Mouse (Mus musculus): ENCODE measurements around the gene Lingo1. TPM values are rescaled to one million over a fixed set of nuclear protein-coding genes. Genes with fewer than 3 reads are reported as not detected.

Gene Lingo1
- polyA plus RNA-seq, 1 experiment from 2014 or later, result 0.29 TPM

DNA sequence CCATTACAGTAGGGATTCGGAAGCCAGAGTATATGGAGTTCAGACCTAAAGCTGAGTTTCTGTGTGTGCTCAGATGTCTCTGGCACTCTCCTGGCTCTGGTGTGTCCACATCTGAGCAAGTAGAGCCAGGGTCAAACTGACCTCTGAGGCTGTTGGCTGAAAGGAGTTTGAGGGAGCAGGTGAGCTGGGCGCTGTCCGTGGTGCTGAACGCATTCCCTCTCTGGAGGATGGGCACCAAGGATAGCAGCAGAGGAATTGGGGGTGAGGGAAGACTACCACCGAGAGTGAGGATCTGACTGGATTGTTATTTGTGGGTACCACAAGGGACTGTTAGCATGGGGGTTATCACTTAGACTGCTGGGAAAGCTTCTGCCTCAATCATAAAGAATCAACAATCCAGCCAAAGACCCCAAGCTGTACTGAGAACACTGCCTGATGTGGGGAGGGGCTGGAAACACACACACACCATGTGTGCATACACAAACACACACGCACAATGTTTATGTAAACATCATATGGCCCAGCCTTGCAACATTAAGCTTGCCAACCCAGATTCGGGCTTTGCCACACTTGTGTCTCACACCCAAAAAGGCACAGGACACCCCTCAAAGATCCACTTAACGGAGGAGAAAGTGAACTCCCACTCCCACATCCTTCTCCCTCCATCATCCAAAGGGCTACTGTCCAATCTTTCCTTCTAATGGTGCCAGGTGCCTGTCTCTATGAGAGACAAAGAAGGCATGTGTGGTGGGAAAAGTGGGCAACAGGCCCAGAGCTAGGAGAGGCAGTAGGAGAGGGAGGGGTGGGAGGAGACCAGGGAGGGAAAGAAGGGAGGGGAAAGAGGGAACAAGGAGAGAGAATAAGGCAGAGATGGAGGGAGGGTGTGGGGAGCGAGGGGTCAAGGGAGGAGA is 57.8 kb downstream of the Lingo1 start:
- Histone ChIP-seq H3K27me3 (ENCODE audit: insufficient read depth, low read length) (no peaks in the 10 kb centered on the region), H3K36me3 (replicated peaks; ENCODE audit: insufficient read depth, low read length) (no peaks in the 10 kb centered on the region), H3K9me3 (ENCODE audit: low read length) (no peaks in the 10 kb centered on the region), H3K27ac (ENCODE audit: low read depth) (no peak overlapping the region), H3K4me3 (ENCODE audit: low read depth, low read length) (no peak overlapping the region), H3K4me1 (ENCODE audit: insufficient read depth) (no peaks in the 10 kb centered on the region), H3K9ac (replicated peaks) (no peak overlapping the region), H3K4me2 (ENCODE audit: low read depth, low read length) (no peak overlapping the region)
- peak; percentile 70 for DNase-seq
- TF ChIP-seq CTCF (IDR thresholded peaks at IDR 0.05; ENCODE audit: low read depth) (no peak), EP300 (IDR thresholded peaks at IDR 0.05; ENCODE audit: low read depth) (no peak)
- 42% methylated on average over 9 of the region's 9 CpGs for whole genome bisulfite sequencing (ENCODE audit: insufficient replicate concordance)
- ATAC-seq, result no peak

GRCm38 (mm10) chr9:56734398-56734797 is 61.9 kb downstream of the Lingo1 start:
- H3K9ac ChIP-seq (replicated peaks), result no peak overlapping the region
- no peak overlapping the region for H3K4me2 ChIP-seq (ENCODE audit: low read depth, low read length)
- H3K9me3 ChIP-seq (ENCODE audit: low read length), result no peaks in the 10 kb centered on the region
- no peaks in the 10 kb centered on the region for H3K36me3 ChIP-seq (replicated peaks; ENCODE audit: insufficient read depth, low read length)
- H3K27ac ChIP-seq (ENCODE audit: low read depth), result no peak overlapping the region
- DNase-seq (no peak), ATAC-seq (no peak)
- H3K4me1 ChIP-seq (ENCODE audit: insufficient read depth), result no peaks in the 10 kb centered on the region
- no peaks in the 10 kb centered on the region for H3K27me3 ChIP-seq (ENCODE audit: insufficient read depth, low read length)
- 46% methylated on average over 6 of the region's 6 CpGs for WGBS (ENCODE audit: insufficient replicate concordance)
- TF ChIP-seq EP300 (IDR thresholded peaks at IDR 0.05; ENCODE audit: low read depth) (no peak), CTCF (IDR thresholded peaks at IDR 0.05; ENCODE audit: low read depth) (0 out of 2 replicates have a peak, but pooled peaks have one; percentile 2)
- no peak overlapping the region for H3K4me3 ChIP-seq (ENCODE audit: low read depth, low read length)

GRCm38 (mm10) chr9:56730997-56731396 is 65.3 kb downstream of the Lingo1 start:
- no peaks in the 10 kb centered on the region for H3K9me3 ChIP-seq (ENCODE audit: low read length)
- 57% methylated on average over 2 of the region's 2 CpGs for WGBS (ENCODE audit: insufficient replicate concordance)
- ATAC-seq (no peak), DNase-seq (no peak)
- H3K4me2 ChIP-seq (ENCODE audit: low read depth, low read length), result no peak overlapping the region
- no peak for TF ChIP-seq CTCF (IDR thresholded peaks at IDR 0.05; ENCODE audit: low read depth)
- TF ChIP-seq EP300 (IDR thresholded peaks at IDR 0.05; ENCODE audit: low read depth), result no peak
- H3K4me1 ChIP-seq (ENCODE audit: insufficient read depth), result no peaks in the 10 kb centered on the region
- H3K9ac ChIP-seq (replicated peaks), result no peak overlapping the region
- no peak overlapping the region for H3K4me3 ChIP-seq (ENCODE audit: low read depth, low read length)
- no peaks in the 10 kb centered on the region; the same call in 1 of the 2 replicates for H3K27me3 ChIP-seq (ENCODE audit: insufficient read depth, low read length)
- no peak overlapping the region for H3K27ac ChIP-seq (ENCODE audit: low read depth)
- H3K36me3 ChIP-seq (replicated peaks; ENCODE audit: insufficient read depth, low read length), result no peaks in the 10 kb centered on the region

DNA sequence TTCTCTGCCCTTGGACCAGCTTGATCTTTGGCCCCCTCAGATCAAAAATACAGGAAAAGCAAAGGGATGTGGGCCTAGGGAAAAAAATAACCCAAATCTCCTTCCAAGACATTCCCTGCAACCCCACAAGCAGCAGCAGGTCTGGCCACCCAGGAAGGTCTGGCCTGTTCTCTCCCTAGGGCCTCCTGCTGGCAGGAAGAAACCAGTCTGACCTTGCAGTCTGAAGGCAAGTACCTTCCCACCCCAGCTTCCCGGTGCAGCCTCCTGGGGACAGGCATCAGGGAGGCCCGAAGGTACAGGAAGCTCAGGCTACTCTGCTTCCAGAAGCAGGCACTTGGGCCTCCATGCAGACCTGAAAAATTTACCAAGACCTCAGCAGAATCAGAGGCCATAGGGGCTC is 67.1 kb downstream of the Lingo1 start:
- H3K4me3 ChIP-seq (ENCODE audit: low read depth, low read length), result no peak overlapping the region
- 39% methylated on average over 2 of the region's 2 CpGs for WGBS (ENCODE audit: insufficient replicate concordance)
- H3K36me3 ChIP-seq (replicated peaks; ENCODE audit: insufficient read depth, low read length), result no peaks in the 10 kb centered on the region
- ATAC-seq (no peak), DNase-seq (no peak)
- no peaks in the 10 kb centered on the region for H3K9me3 ChIP-seq (ENCODE audit: low read length)
- TF ChIP-seq EP300 (IDR thresholded peaks at IDR 0.05; ENCODE audit: low read depth) (no peak), CTCF (IDR thresholded peaks at IDR 0.05; ENCODE audit: low read depth) (no peak)
- no peak overlapping the region for H3K4me2 ChIP-seq (ENCODE audit: low read depth, low read length)
- no peak overlapping the region for H3K27ac ChIP-seq (ENCODE audit: low read depth)
- H3K9ac ChIP-seq (replicated peaks), result no peak overlapping the region
- no peaks in the 10 kb centered on the region; the same call in 1 of the 2 replicates for H3K27me3 ChIP-seq (ENCODE audit: insufficient read depth, low read length)
- no peaks in the 10 kb centered on the region for H3K4me1 ChIP-seq (ENCODE audit: insufficient read depth)

- Histone ChIP-seq H3K4me1 (ENCODE audit: insufficient read depth) (no peaks in the 10 kb centered on the region), H3K9me3 (ENCODE audit: low read length) (no peaks in the 10 kb centered on the region), H3K27ac (ENCODE audit: low read depth) (no peak overlapping the region), H3K4me3 (ENCODE audit: low read depth, low read length) (no peak overlapping the region), H3K27me3 (ENCODE audit: insufficient read depth, low read length) (no peaks in the 10 kb centered on the region; the same call in 1 of the 2 replicates), H3K9ac (replicated peaks) (no peak overlapping the region), H3K4me2 (ENCODE audit: low read depth, low read length) (no peak overlapping the region), H3K36me3 (replicated peaks; ENCODE audit: insufficient read depth, low read length) (no peaks in the 10 kb centered on the region)
- ATAC-seq (no peak), DNase-seq (no peak)
- no peak for TF ChIP-seq EP300 (IDR thresholded peaks at IDR 0.05; ENCODE audit: low read depth)
- no peak for TF ChIP-seq CTCF (IDR thresholded peaks at IDR 0.05; ENCODE audit: low read depth)
- 58% methylated on average over 15 of the region's 15 CpGs for WGBS (ENCODE audit: insufficient replicate concordance)
These were observed 68.3 kb downstream of the Lingo1 start for GRCm38 (mm10) chr9:56727703-56728684.

DNA sequence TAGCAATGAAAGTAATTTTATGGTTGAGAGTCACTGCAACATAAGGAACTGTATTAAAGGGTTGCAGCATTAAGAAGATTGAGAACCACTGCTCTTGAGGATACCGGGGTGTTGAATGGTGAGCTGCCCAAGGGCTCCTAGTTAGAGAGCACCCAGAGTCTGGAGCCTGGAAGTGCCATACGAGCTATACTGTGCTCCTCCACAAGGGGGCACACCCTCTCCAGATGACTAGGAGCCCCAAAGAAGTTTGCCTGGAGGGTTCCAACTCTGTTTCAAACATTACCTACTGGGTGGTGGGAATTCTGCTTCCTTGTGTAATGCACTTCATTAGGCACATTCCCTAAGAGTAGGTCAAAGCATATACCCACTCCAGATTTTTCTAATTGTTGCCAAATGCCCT is 70.5 kb downstream of the Lingo1 start:
- H3K36me3 ChIP-seq (replicated peaks; ENCODE audit: insufficient read depth, low read length), result no peaks in the 10 kb centered on the region
- WGBS (ENCODE audit: insufficient replicate concordance), result 16% methylated on average over 2 of the region's 2 CpGs
- peak; percentile 58 for DNase-seq

More for the DNA sequence above, 70.5 kb downstream of the Lingo1 start:
- ATAC-seq, result no peak
- Histone ChIP-seq H3K4me3 (ENCODE audit: low read depth, low read length) (no peak overlapping the region), H3K4me1 (ENCODE audit: insufficient read depth) (no peaks in the 10 kb centered on the region), H3K27me3 (ENCODE audit: insufficient read depth, low read length) (no peaks in the 10 kb centered on the region; the same call in 1 of the 2 replicates), H3K9me3 (ENCODE audit: low read length) (no peaks in the 10 kb centered on the region), H3K4me2 (ENCODE audit: low read depth, low read length) (no peak overlapping the region), H3K27ac (ENCODE audit: low read depth) (no peak overlapping the region), H3K9ac (replicated peaks) (no peak overlapping the region)
- TF ChIP-seq EP300 (IDR thresholded peaks at IDR 0.05; ENCODE audit: low read depth), result no peak
- TF ChIP-seq CTCF (IDR thresholded peaks at IDR 0.05; ENCODE audit: low read depth), result peak; percentile 71

Measured in liver, postnatal 0 days (tissue).